Mouse (Mus musculus) hindbrain, embryonic 13.5 days (tissue): ENCODE data around the gene Nt5c. TPM values are rescaled to one million over a fixed set of nuclear protein-coding genes. Genes with fewer than 3 reads are reported as not detected.
"Not testable (repeated sequence)": the region's sequence is repeated elsewhere in the genome, so short reads cannot be mapped to it uniquely, and the experiment has no call there.

Experiments used
- ATAC-seq: fragments of 200-750 bp; cut with Nextera tagmentation; 2 replicates; pipeline ENCODE4 v1.8.0; 2017; ENCODE audit warnings: moderate TSS enrichment; ENCODE audit not compliant: low FRiP score
- H3K27ac ChIP-seq: fragments of 300-500 bp; sonication (generic); 2 replicates; pipeline ENCODE4 v1.5.1; 2015; ENCODE audit warnings: inconsistent platforms, mild to moderate bottlenecking, moderate library complexity
- H3K27me3 ChIP-seq: fragments of 300-500 bp; sonication (generic); 2 replicates; pipeline ENCODE4 v1.6.1; 2015; ENCODE audit warnings: mild to moderate bottlenecking, inconsistent platforms
- H3K36me3 ChIP-seq: fragments of 300-500 bp; sonication (generic); 2 replicates; pipeline ENCODE4 v1.6.1; 2015; ENCODE audit warnings: mild to moderate bottlenecking, inconsistent platforms
- H3K4me1 ChIP-seq: fragments of 300-500 bp; sonication (generic); replicated peaks from 2 replicates; pipeline ENCODE4 v1.6.1; 2015; ENCODE audit warnings: inconsistent platforms
- H3K4me2 ChIP-seq: fragments of 300-500 bp; sonication (generic); 2 replicates; pipeline ENCODE4 v1.6.1; 2015; ENCODE audit warnings: inconsistent platforms, mild to moderate bottlenecking, moderate library complexity
- H3K4me3 ChIP-seq: fragments of 300-500 bp; sonication (generic); 2 replicates; pipeline ENCODE4 v1.5.1; 2015; ENCODE audit warnings: mild to moderate bottlenecking, inconsistent platforms
- H3K9ac ChIP-seq: fragments of 300-500 bp; sonication (generic); 2 replicates; pipeline ENCODE4 v1.6.1; 2015; ENCODE audit warnings: mild to moderate bottlenecking, inconsistent platforms
- H3K9me3 ChIP-seq: fragments of 300-500 bp; sonication (generic); 2 replicates; pipeline ENCODE4 v1.6.1; 2016; ENCODE audit warnings: inconsistent platforms
- whole genome bisulfite sequencing: fragments of 180-500 bp; shearing (Covaris S2); methylation state at CpG from one replicate; pipeline ENCODE4 v1.1.7; 2015; 5-methylcytosine and 5-hydroxymethylcytosine counted together
- polyA plus RNA-seq: library from polyadenylated mRNA; unstranded; fragments of >200 nt; fragmentation: Nextera tagmentation; extraction: Ambion mirVana; gene quantifications from 2 replicates; pipeline ENCODE4 v1.2.1, GENCODE M21; 2015

Nt5c gene
- polyA plus RNA-seq, 1 experiment from 2014 or later = 104 TPM

GRCm38 (mm10) chr11:115506586-115506985, 14.9 kb upstream of the Nt5c start:
- Histone ChIP-seq H3K4me2 (no peak overlapping the region), H3K27ac (no peak overlapping the region), H3K9ac (no peak overlapping the region), H3K4me1 (peaks cover 69% of the 10 kb centered on the region), H3K9me3 (no peaks in the 10 kb centered on the region), H3K36me3 (peaks cover 25% of the 10 kb centered on the region), H3K27me3 (no peaks in the 10 kb centered on the region), H3K4me3 (no peak overlapping the region)
- 71% methylated on average over 3 of the region's 3 CpGs for WGBS
- ATAC-seq = no peak

GRCm38 (mm10) chr11:115502636-115503035, 11.0 kb upstream of the Nt5c start:
- 95% methylated on average over 6 of the region's 6 CpGs for WGBS
- Histone ChIP-seq H3K9ac (no peak overlapping the region), H3K27ac (no peak overlapping the region), H3K4me1 (peaks cover 34% of the 10 kb centered on the region), H3K4me2 (no peak overlapping the region), H3K4me3 (no peak overlapping the region), H3K36me3 (peaks cover 65% of the 10 kb centered on the region), H3K9me3 (no peaks in the 10 kb centered on the region), H3K27me3 (no peaks in the 10 kb centered on the region)
- ATAC-seq = no peak

GRCm38 (mm10) chr11:115496559-115496958, 4.9 kb upstream of the Nt5c start:
- not testable (repeated sequence) for H3K4me3 ChIP-seq, H3K4me1 ChIP-seq, H3K4me2 ChIP-seq, H3K27ac ChIP-seq, H3K9ac ChIP-seq, H3K27me3 ChIP-seq, ATAC-seq, H3K9me3 ChIP-seq
- H3K36me3 ChIP-seq = peaks cover 51% of the 10 kb centered on the region
- WGBS = 86% methylated on average over 9 of the region's 9 CpGs

DNA sequence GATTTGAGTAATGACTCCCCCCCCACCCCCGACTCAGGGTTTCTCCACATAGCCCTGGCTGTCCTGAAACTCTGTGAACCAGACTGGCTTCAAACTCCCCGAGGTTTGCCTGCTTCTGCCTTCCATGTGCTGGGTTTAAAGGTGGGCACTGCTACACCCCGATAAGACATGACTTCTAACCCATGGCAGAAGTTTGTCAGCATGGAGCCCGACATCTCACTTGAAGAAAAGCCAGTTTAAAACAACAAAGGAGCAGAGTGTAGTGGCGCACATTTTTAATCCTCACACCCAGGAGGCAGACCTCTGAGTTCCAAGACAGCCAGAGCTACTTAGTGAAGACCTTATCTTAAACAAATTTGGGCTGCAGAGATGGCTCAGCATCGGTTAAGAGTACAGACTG, 725 bp upstream of the Nt5c start:
- Histone ChIP-seq H3K4me3 (peak overlapping the region; percentile 70), H3K9ac (peak overlapping the region; percentile 82; the same call in 1 of the 2 replicates), H3K36me3 (peaks cover 29% of the 10 kb centered on the region), H3K27ac (0 out of 2 replicates have a peak overlapping the region, but pooled peaks have one; percentile 92), H3K4me2 (peak overlapping the region; percentile 69), H3K9me3 (no peaks in the 10 kb centered on the region), H3K4me1 (peaks cover 27% of the 10 kb centered on the region), H3K27me3 (no peaks in the 10 kb centered on the region)
- WGBS = 41% methylated on average over 6 of the region's 6 CpGs
- ATAC-seq = no peak

DNA sequence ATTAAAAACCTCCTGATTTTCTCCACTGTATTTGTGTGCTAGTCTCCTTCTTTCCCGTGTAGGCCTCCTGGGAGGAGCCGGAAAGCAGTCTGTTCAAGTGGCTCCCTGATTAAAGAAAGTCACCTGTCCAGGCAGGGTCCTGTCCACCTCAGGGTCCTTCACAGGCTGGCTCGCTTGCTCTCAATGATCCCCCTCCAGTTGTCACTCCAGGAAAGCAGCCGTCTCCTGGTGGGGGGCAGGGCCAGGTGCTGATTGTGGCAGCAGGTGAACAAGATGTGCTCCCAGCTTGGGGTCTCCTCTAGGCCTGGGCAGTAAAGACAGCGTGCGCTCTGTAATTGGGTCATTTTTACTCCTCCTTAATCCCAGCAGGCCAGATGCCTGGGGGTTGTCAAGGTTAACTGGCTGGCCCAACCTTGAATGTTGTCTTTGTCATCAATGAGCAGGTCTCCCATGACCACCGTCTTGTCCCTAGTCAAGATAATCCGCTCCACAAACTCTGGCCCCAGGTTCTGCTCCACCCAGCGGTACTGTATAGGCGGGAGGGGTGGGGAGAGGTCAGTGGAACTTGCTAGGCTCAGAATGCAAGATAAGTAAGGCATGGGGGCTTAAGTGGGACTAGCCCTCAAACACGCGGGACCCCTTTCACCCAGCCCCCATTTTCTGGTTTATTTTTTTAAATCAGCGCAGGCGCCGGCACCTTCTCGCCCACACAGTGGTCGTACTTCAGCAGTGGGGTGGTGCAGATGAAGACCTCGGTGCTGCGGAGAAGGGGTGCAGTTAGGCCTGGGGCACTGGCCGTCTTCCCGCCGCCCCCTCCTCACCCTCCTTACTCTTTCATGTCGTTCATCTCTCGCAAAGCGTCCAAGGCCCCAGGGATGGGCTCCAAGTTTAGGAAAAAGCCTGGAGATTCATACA, 964 bp downstream of the Nt5c start:
- Histone ChIP-seq H3K27ac (peak overlapping the region; percentile 92), H3K9me3 (no peaks in the 10 kb centered on the region), H3K4me3 (peak overlapping the region; percentile 70), H3K4me1 (peaks cover 27% of the 10 kb centered on the region), H3K27me3 (no peaks in the 10 kb centered on the region), H3K4me2 (peak overlapping the region; percentile 69), H3K9ac (peak overlapping the region; percentile 82), H3K36me3 (peaks cover 24% of the 10 kb centered on the region)
- 28% methylated on average over 25 of the region's 25 CpGs for WGBS
- peak; percentile 41 for ATAC-seq

DNA sequence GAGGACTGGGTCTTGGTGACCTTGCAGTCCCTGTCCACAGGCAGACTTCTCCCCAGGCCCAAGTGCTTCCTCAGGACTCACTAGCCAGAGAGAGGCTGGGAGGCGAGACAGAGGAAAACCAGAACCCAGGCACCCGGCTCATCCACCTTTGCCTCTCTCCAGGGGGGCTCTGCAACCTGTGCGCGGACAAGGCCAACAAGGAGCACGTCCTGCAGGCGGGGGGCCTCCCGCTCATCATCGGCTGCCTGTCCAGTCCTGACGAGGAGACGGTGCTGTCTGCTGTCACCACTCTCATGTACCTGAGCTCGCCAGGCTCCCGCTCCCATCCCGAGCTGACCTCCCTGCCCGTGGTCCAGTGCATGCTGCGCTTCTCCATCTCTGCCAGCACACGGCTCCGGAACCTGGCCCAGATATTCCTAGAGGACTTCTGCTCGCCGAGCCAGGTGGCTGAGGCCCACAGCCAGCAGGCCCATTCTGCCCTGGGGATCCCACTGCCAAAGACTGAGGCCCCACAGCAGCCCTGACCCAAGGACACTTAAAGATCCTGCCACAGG, 3.0 kb downstream of the Nt5c start:
- Histone ChIP-seq H3K4me3 (no peak overlapping the region), H3K36me3 (peaks cover 24% of the 10 kb centered on the region), H3K27ac (no peak overlapping the region), H3K9me3 (no peaks in the 10 kb centered on the region), H3K9ac (peak overlapping the region; percentile 36), H3K4me2 (no peak overlapping the region), H3K4me1 (peaks cover 33% of the 10 kb centered on the region), H3K27me3 (no peaks in the 10 kb centered on the region)
- no peak for ATAC-seq
- 85% methylated on average over 19 of the region's 19 CpGs for WGBS

GRCm38 (mm10) chr11:115485155-115485554, 6.5 kb downstream of the Nt5c start:
- Histone ChIP-seq H3K9me3 (no peaks in the 10 kb centered on the region), H3K9ac (0 out of 2 replicates have a peak overlapping the region, but pooled peaks have one; percentile 13), H3K4me2 (no peak overlapping the region), H3K4me3 (no peak overlapping the region), H3K27me3 (no peaks in the 10 kb centered on the region), H3K27ac (no peak overlapping the region; the same call in 1 of the 2 replicates), H3K4me1 (peaks cover 14% of the 10 kb centered on the region), H3K36me3 (peaks cover 28% of the 10 kb centered on the region)
- no peak for ATAC-seq
- WGBS = 45% methylated on average over 12 of the region's 12 CpGs

DNA sequence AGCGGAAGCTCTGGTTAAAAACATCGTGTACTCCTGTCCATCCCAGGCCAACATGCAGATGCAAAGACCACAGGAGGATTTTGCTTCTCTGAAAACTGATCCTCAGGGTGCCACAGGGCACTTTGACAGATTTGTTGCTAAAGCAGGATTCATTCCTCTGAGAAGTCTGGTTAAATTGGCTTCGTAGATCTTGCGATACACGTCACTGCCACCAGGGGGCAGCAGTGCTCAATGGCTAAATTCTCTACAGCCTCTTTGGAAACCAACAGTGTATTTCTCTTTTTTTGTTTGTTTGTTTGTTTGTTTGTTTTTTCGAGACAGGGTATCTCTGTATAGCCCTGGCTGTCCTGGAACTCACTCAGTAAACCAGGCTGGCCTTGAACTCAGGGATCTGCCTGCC, 7.9 kb downstream of the Nt5c start:
- Histone ChIP-seq H3K9ac (0 out of 2 replicates have a peak overlapping the region, but pooled peaks have one; percentile 3), H3K9me3 (no peaks in the 10 kb centered on the region), H3K4me1 (peaks cover 6% of the 10 kb centered on the region), H3K27me3 (no peaks in the 10 kb centered on the region), H3K36me3 (peaks cover 22% of the 10 kb centered on the region), H3K27ac (no peak overlapping the region), H3K4me2 (no peak overlapping the region), H3K4me3 (no peak overlapping the region)
- ATAC-seq = no peak
- WGBS = 17% methylated on average over 6 of the region's 6 CpGs

GRCm38 (mm10) chr11:115483278-115483677, 8.4 kb downstream of the Nt5c start:
- no peaks in the 10 kb centered on the region for H3K9me3 ChIP-seq
- H3K9ac ChIP-seq = 0 out of 2 replicates have a peak overlapping the region, but pooled peaks have one; percentile 3
- H3K27ac ChIP-seq = no peak overlapping the region
- H3K27me3 ChIP-seq = no peaks in the 10 kb centered on the region
- peaks cover 6% of the 10 kb centered on the region for H3K4me1 ChIP-seq
- H3K4me3 ChIP-seq = no peak overlapping the region
- no peak overlapping the region for H3K4me2 ChIP-seq
- 73% methylated on average over 11 of the region's 11 CpGs for WGBS
- peaks cover 17% of the 10 kb centered on the region for H3K36me3 ChIP-seq
- no peak for ATAC-seq

GRCm38 (mm10) chr11:115481553-115482259, 10.0 kb downstream of the Nt5c start:
- H3K4me1 ChIP-seq = peaks cover 16% of the 10 kb centered on the region
- WGBS = 82% methylated on average over 6 of the region's 6 CpGs
- no peaks in the 10 kb centered on the region for H3K27me3 ChIP-seq
- no peaks in the 10 kb centered on the region for H3K9me3 ChIP-seq
- no peak overlapping the region for H3K4me2 ChIP-seq
- peak overlapping the region; percentile 6; the same call in 1 of the 2 replicates for H3K9ac ChIP-seq
- H3K36me3 ChIP-seq = peaks cover 17% of the 10 kb centered on the region
- H3K4me3 ChIP-seq = no peak overlapping the region
- no peak overlapping the region for H3K27ac ChIP-seq
- no peak for ATAC-seq

- H3K4me1 ChIP-seq = peaks cover 33% of the 10 kb centered on the region
- H3K9me3 ChIP-seq = no peaks in the 10 kb centered on the region
- no peak overlapping the region for H3K4me2 ChIP-seq
- WGBS = 85% methylated on average over 9 of the region's 9 CpGs
- ATAC-seq = no peak
- no peak overlapping the region for H3K4me3 ChIP-seq
- no peak overlapping the region for H3K9ac ChIP-seq
- H3K27ac ChIP-seq = no peak overlapping the region
- H3K27me3 ChIP-seq = no peaks in the 10 kb centered on the region
- peaks cover 13% of the 10 kb centered on the region for H3K36me3 ChIP-seq
Observed at GRCm38 (mm10) chr11:115478296-115478938, 13.2 kb downstream of the Nt5c start.

- H3K9me3 ChIP-seq, ATAC-seq, H3K27me3 ChIP-seq, H3K4me3 ChIP-seq, H3K27ac ChIP-seq: not testable (repeated sequence)
- Histone ChIP-seq H3K4me1 (peaks cover 35% of the 10 kb centered on the region), H3K36me3 (peaks cover 13% of the 10 kb centered on the region), H3K9ac (peak overlapping the region; percentile 58), H3K4me2 (peak overlapping the region; percentile 98; the same call in 1 of the 2 replicates)
- WGBS = 90% methylated on average over 7 of the region's 7 CpGs
Observed at GRCm38 (mm10) chr11:115477388-115477787, 14.3 kb downstream of the Nt5c start.
